Mouse (Mus musculus) heart, embryonic 14.5 days (tissue): ENCODE measurements around the gene Higd1b. TPM values are rescaled to one million over a fixed set of nuclear protein-coding genes. Genes with fewer than 3 reads are reported as not detected.

Source experiments
- ATAC-seq: fragments of 200-750 bp; cut with Nextera tagmentation; 2 replicates; pipeline ENCODE4 v1.8.0; 2017; ENCODE audit warnings: low read depth, moderate TSS enrichment; ENCODE audit not compliant: insufficient number of reproducible peaks, insufficient read depth, low FRiP score
- H3K27ac ChIP-seq, 2 experiments: fragments of 200-500 bp in 1 of 2; fragments of 300-500 bp in 1 of 2; sonication (generic) in 1 of 2; replicated peaks in 1 of 2; 2 replicates each; pipeline ENCODE4 v1.5.1; 2012 to 2014; ENCODE audit warnings: low read depth in 2 of 2, low read length in 2 of 2, control low read depth in 1 of 2, mild to moderate bottlenecking in 1 of 2, mixed read lengths in 1 of 2; ENCODE audit not compliant: control insufficient read depth in 1 of 2, insufficient read depth in 1 of 2
- H3K27me3 ChIP-seq: fragments of 300-500 bp; sonication (generic); 2 replicates; pipeline ENCODE4 v1.6.1; 2014; ENCODE audit warnings: mild to moderate bottlenecking, low read length, control low read depth; ENCODE audit not compliant: control insufficient read depth, insufficient read depth
- H3K36me3 ChIP-seq: fragments of 300-500 bp; sonication (generic); 2 replicates; pipeline ENCODE4 v1.6.1; 2014; ENCODE audit warnings: mild to moderate bottlenecking, control low read depth, low read length, mixed read lengths; ENCODE audit not compliant: control insufficient read depth, insufficient read depth
- H3K4me1 ChIP-seq, 2 experiments: fragments of 200-500 bp in 1 of 2; fragments of 300-500 bp in 1 of 2; sonication (generic) in 1 of 2; 2 replicates each; pipeline ENCODE4 v1.6.1; 2012 to 2014; ENCODE audit warnings: low read length in 2 of 2, control low read depth in 1 of 2, mixed read lengths in 1 of 2; ENCODE audit not compliant: control insufficient read depth in 2 of 2, insufficient read depth in 2 of 2
- H3K4me2 ChIP-seq: fragments of 300-500 bp; sonication (generic); 2 replicates; pipeline ENCODE4 v1.6.1; 2014; ENCODE audit warnings: mild to moderate bottlenecking, low read length
- H3K4me3 ChIP-seq, 2 experiments: fragments of 200-500 bp in 1 of 2; fragments of 300-500 bp in 1 of 2; sonication (generic) in 1 of 2; 2 replicates each; pipeline ENCODE4 v1.5.1; 2012 to 2014; ENCODE audit warnings: low read length in 2 of 2, mild to moderate bottlenecking in 2 of 2, control low read depth in 1 of 2, low read depth in 1 of 2, moderate library complexity in 1 of 2; ENCODE audit not compliant: control insufficient read depth in 1 of 2, insufficient read depth in 1 of 2
- H3K9ac ChIP-seq: fragments of 300-500 bp; sonication (generic); 2 replicates; pipeline ENCODE4 v1.6.1; 2014; ENCODE audit warnings: mild to moderate bottlenecking, low read length
- H3K9me3 ChIP-seq: fragments of 300-500 bp; sonication (generic); 2 replicates; pipeline ENCODE4 v1.6.1; 2016; ENCODE audit warnings: low read length, control low read depth; ENCODE audit not compliant: control insufficient read depth
- WGBS: fragments of 180-500 bp; shearing (Covaris S2); extraction: QIAGEN DNeasy Blood & Tissue Kit; methylation state at CpG from one replicate; pipeline ENCODE4 v1.1.7; 2014; 5-methylcytosine and 5-hydroxymethylcytosine counted together
- polyA plus RNA-seq: library from polyadenylated mRNA; unstranded; fragments of >200 nt; fragmentation: Nextera tagmentation; extraction: Ambion mirVana; gene quantifications from 2 replicates; pipeline ENCODE4 v1.2.1, GENCODE M21; 2014

The Higd1b gene
- polyA plus RNA-seq, 1 experiment from 2014 or later = 0.61 TPM

- H3K4me3 ChIP-seq = no peak overlapping the region
- H3K27ac ChIP-seq = no peak overlapping the region
- peaks cover 5 to 40% of the 10 kb centered on the region in 2 experiments for H3K4me1 ChIP-seq
- H3K9me3 ChIP-seq = no peaks in the 10 kb centered on the region
- peaks cover 9% of the 10 kb centered on the region for H3K36me3 ChIP-seq
- no peak overlapping the region for H3K9ac ChIP-seq
- H3K4me2 ChIP-seq = no peak overlapping the region; the same call in 1 of the 2 replicates
- H3K27me3 ChIP-seq = no peaks in the 10 kb centered on the region
- no peak for ATAC-seq
Observed at GRCm38 (mm10) chr11:102814881-102815280, 20.8 kb upstream of the Higd1b start.

DNA sequence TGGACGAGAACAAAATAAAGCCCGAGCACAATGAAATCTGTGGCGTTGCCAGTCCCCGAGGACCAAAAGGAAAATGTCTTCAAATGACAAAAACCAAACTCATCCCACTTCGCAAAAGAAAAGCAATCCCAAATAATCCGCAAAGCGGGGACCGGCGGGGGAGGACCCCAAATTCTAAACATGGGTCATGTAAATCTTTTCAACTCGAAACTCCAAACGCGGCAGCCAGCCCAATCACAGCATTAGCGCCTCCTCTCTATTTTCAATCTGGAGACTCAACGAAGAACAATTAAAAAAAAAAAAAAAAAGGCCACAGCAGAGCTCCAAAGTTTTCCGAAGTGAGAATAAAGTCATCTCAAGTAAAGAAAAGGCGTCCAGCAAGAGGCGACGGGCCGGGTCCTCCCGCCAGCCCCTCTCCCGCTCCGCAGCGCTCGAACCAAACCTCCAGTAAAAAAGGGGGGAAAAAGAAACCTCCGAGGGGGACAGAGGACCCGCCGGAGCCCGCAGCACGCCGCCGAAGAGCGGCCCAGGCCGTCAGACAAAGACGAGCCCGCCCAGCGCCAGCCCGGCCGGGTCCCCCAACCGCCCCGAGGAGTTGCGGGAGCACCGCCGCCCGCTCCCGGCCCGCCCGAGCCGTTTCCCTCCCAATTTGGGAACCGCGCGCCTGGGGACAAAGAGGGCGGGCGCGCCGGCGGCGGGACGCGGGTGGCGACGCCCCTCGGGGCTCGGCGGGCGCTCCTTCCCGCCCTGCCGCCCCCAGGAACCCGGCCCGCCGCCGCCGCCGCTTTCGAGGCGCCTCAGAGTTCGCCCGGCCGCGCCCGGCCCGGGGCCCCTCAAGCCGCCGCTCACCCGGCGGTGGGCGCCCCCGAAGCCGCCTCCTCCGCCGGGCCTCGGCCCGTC lies 17.3 kb upstream of the Higd1b start:
- under 1% methylated on average over 57 of the region's 92 CpGs for WGBS
- peak overlapping the region; percentile 85 for H3K4me2 ChIP-seq
- peak; percentile 50; the same call in 1 of the 2 replicates for ATAC-seq
- peak overlapping the region; percentile 99 for H3K9ac ChIP-seq
- H3K4me1 ChIP-seq = peaks cover 3 to 32% of the 10 kb centered on the region in 2 experiments
- H3K27ac ChIP-seq = peak overlapping the region; percentile 96 to 99
- peak overlapping the region; percentile 94 to 97 for H3K4me3 ChIP-seq
- H3K36me3 ChIP-seq = no peaks in the 10 kb centered on the region
- H3K9me3 ChIP-seq = no peaks in the 10 kb centered on the region
- H3K27me3 ChIP-seq = no peaks in the 10 kb centered on the region

DNA sequence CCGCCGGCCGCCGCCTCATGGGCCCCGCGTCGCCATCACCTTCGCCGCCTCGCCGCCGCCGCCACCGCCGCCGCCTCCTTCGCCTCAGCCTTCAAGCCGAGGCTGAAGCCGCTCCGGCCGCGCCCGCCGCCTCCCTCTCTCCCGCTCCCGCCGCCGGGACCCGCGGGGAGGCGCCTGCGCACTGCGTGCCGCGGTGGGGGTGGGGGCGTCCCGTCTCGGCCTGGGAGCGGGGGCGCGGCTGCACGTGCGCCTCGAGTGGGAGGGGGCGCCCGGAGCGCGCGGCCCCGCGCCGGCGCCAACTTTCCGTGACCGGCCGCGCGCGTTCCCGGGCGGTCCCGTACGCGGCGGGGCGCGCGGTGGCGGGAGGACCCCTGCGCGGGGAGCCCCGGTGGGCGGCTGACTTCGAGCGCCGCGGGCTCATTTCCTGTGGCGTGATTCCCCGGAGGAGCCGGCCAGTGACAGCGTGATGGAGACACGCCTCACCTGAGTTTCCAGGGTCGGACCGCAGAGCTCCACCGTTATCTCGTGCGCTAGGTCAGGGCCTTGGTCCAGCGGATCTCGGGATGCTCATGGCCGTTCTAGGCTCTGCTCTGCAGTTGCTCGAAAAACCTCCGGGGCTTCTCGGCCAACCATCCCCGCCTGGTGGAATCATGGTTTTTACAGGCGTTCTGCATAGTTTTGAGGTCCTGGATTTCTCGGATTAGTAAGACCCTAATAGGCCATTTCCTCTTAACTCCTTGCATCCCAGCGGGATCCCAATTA lies 16.4 kb upstream of the Higd1b start, which contains the start of gene Gjc1:
Gjc1 (minus strand) TSS at position 680 of the 762 bp plus-strand sequence.
- WGBS = 0% methylated on average over 54 of the region's 97 CpGs
- Histone ChIP-seq H3K9me3 (no peaks in the 10 kb centered on the region), H3K27ac (peak within 1 kb of the TSS; percentile 96 to 99), H3K4me1 (peaks cover 3 to 26% of the 10 kb centered on the region in 2 experiments), H3K4me3 (peak within 1 kb of the TSS; percentile 94 to 97), H3K27me3 (no peaks in the 10 kb centered on the region), H3K4me2 (peak within 1 kb of the TSS; percentile 85), H3K36me3 (no peaks in the 10 kb centered on the region), H3K9ac (peak within 1 kb of the TSS; percentile 99)
- ATAC-seq = peak; percentile 91

GRCm38 (mm10) chr11:102819783-102820385 lies 15.8 kb upstream of the Higd1b start:
- Histone ChIP-seq H3K9me3 (no peaks in the 10 kb centered on the region), H3K27me3 (no peaks in the 10 kb centered on the region), H3K9ac (peak overlapping the region; percentile 99), H3K27ac (peak overlapping the region; percentile 96 to 99), H3K4me3 (peak overlapping the region; percentile 94 to 97), H3K4me2 (peak overlapping the region; percentile 85), H3K36me3 (no peaks in the 10 kb centered on the region), H3K4me1 (peaks cover 3 to 26% of the 10 kb centered on the region in 2 experiments)
- 11% methylated on average over 14 of the region's 14 CpGs for WGBS
- no peak for ATAC-seq

GRCm38 (mm10) chr11:102820432-102820831 lies 15.2 kb upstream of the Higd1b start:
- H3K36me3 ChIP-seq = no peaks in the 10 kb centered on the region
- no peak for ATAC-seq
- H3K27me3 ChIP-seq = no peaks in the 10 kb centered on the region
- H3K4me3 ChIP-seq = no peak overlapping the region
- H3K4me2 ChIP-seq = no peak overlapping the region
- WGBS = 34% methylated on average over 3 of the region's 3 CpGs
- no peak overlapping the region for H3K9ac ChIP-seq
- peaks cover 3 to 26% of the 10 kb centered on the region in 2 experiments for H3K4me1 ChIP-seq
- no peaks in the 10 kb centered on the region for H3K9me3 ChIP-seq
- no peak overlapping the region for H3K27ac ChIP-seq

DNA sequence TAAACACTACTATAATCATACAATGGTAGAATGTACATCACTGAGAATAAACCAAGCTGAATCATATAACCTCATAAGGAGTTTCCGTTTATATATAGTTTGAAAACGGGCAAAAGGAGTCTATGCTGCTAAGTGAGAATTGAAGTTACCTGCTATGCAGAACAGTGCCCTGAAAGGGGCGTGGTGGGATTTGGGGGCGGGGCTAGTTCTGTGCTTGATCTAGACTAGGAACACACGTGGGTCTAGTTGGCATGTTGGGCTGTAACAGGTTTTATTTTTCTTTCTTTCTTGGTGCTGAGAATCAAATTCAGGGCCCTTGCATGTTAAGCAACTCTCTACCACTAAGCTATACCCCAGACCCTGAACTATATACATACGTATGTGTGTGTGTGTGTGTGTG lies 14.4 kb upstream of the Higd1b start:
- H3K36me3 ChIP-seq = no peaks in the 10 kb centered on the region
- WGBS = 58% methylated on average over 6 of the region's 6 CpGs
- ATAC-seq = no peak

DNA sequence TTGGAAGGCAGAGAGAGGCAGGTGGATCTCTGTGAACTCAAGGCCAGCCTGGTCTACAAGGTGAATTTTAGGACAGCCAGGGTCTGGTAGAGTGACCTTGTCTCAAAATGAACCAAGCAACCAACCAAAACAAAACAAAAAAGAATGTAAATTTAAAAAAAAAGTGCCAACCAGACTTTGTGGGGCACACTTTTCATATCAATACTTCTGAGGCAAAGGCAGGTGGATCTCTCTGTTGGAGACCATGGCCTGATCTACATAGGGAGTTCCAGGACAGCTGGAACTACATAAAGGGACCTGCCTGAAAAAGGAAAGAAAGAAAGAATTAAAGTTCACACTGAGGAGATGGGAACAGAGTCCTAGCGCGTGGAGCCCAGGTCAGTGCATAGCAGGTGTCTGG lies 9.2 kb upstream of the Higd1b start:
- ATAC-seq = no peak
- Histone ChIP-seq H3K27ac (no peak overlapping the region), H3K27me3 (no peaks in the 10 kb centered on the region), H3K4me1 (peaks cover 10 to 13% of the 10 kb centered on the region in 2 experiments; a peak in 3 of 4 replicates), H3K4me2 (no peak overlapping the region), H3K9me3 (no peaks in the 10 kb centered on the region), H3K9ac (no peak overlapping the region), H3K36me3 (no peaks in the 10 kb centered on the region), H3K4me3 (no peak overlapping the region)
- 89% methylated on average over 2 of the region's 2 CpGs for WGBS

More for the DNA sequence above, 14.4 kb upstream of the Higd1b start:
- Histone ChIP-seq H3K9ac (no peak overlapping the region), H3K27ac (no peak overlapping the region), H3K27me3 (no peaks in the 10 kb centered on the region), H3K9me3 (no peaks in the 10 kb centered on the region), H3K4me2 (no peak overlapping the region), H3K4me3 (no peak overlapping the region), H3K4me1 (peaks cover 3 to 19% of the 10 kb centered on the region in 2 experiments)
